Mouse (Mus musculus) embryonic facial prominence, embryonic 11.5 days (tissue): Measurements from ENCODE around the gene Tmem72. TPM values are rescaled to one million over a fixed set of nuclear protein-coding genes. Genes with fewer than 3 reads are reported as not detected.

Experiments used
- ATAC-seq: fragments of 200-750 bp; cut with Nextera tagmentation; replicated peaks from 2 replicates; pipeline ENCODE4 v1.8.0; 2017; ENCODE audit warnings: low read depth; ENCODE audit not compliant: insufficient number of reproducible peaks, low FRiP score, low TSS enrichment
- DNase-seq: peaks from one replicate; pipeline ENCODE4 v3.0.0-alpha.2; 2015; ENCODE audit warnings: low spot score
- H3K27ac ChIP-seq: fragments of 300-500 bp; sonication (generic); replicated peaks from 2 replicates; pipeline ENCODE4 v1.5.1; 2014; ENCODE audit warnings: mild to moderate bottlenecking, low read depth, low read length, control low read depth
- H3K27me3 ChIP-seq: fragments of 300-500 bp; sonication (generic); 2 replicates; pipeline ENCODE4 v1.6.1; 2014; ENCODE audit warnings: mild to moderate bottlenecking, low read length, moderate library complexity, mixed read lengths; ENCODE audit not compliant: control insufficient read depth, insufficient read depth
- H3K36me3 ChIP-seq: fragments of 300-500 bp; sonication (generic); replicated peaks from 2 replicates; pipeline ENCODE4 v1.6.1; 2014; ENCODE audit warnings: low read depth, mild to moderate bottlenecking, low read length, moderate library complexity, mixed read lengths; ENCODE audit not compliant: control insufficient read depth, insufficient read depth
- H3K4me1 ChIP-seq: fragments of 300-500 bp; sonication (generic); 2 replicates; pipeline ENCODE4 v1.6.1; 2014; ENCODE audit warnings: low read length, mixed read lengths; ENCODE audit not compliant: control insufficient read depth, insufficient read depth
- H3K4me2 ChIP-seq: fragments of 300-500 bp; sonication (generic); 2 replicates; pipeline ENCODE4 v1.6.1; 2014; ENCODE audit warnings: low read depth, mild to moderate bottlenecking, control low read depth, low read length, moderate library complexity
- H3K4me3 ChIP-seq: fragments of 300-500 bp; sonication (generic); 2 replicates; pipeline ENCODE4 v1.5.1; 2014; ENCODE audit warnings: low read depth, low read length, control low read depth
- H3K9ac ChIP-seq: fragments of 300-500 bp; sonication (generic); replicated peaks from 2 replicates; pipeline ENCODE4 v1.6.1; 2014; ENCODE audit warnings: mild to moderate bottlenecking, control low read depth, low read length
- H3K9me3 ChIP-seq: fragments of 300-500 bp; sonication (generic); replicated peaks from 2 replicates; pipeline ENCODE4 v1.6.1; 2016; ENCODE audit warnings: mild to moderate bottlenecking, low read length, inconsistent platforms, mixed read lengths; ENCODE audit not compliant: control insufficient read depth
- WGBS: fragments of 180-500 bp; shearing (Covaris S2); extraction: QIAGEN DNeasy Blood & Tissue Kit; methylation state at CpG from one replicate; pipeline ENCODE4 v1.1.7; 2014; 5-methylcytosine and 5-hydroxymethylcytosine counted together
- polyA plus RNA-seq: library from polyadenylated mRNA; unstranded; fragments of >200 nt; fragmentation: Nextera tagmentation; extraction: Ambion mirVana; gene quantifications from 2 replicates; pipeline ENCODE4 v1.2.1, GENCODE M21; 2014

Gene Tmem72
- polyA plus RNA-seq, 1 experiment from 2014 or later, result 0.07 TPM

- 83% methylated on average over 12 of the region's 12 CpGs for WGBS
- no peak overlapping the region for H3K4me3 ChIP-seq
- no peak for ATAC-seq
- H3K36me3 ChIP-seq, result no peaks in the 10 kb centered on the region
- no peak overlapping the region for H3K27ac ChIP-seq
- no peak overlapping the region for H3K9ac ChIP-seq
- DNase-seq, result no peak
- no peak overlapping the region for H3K4me2 ChIP-seq
- no peaks in the 10 kb centered on the region for H3K27me3 ChIP-seq
- H3K9me3 ChIP-seq, result no peaks in the 10 kb centered on the region
- no peaks in the 10 kb centered on the region for H3K4me1 ChIP-seq
These were observed 7.9 kb upstream of the Tmem72 start for GRCm38 (mm10) chr6:116724489-116725160.

- Histone ChIP-seq H3K9ac (no peak overlapping the region), H3K4me3 (no peak overlapping the region), H3K36me3 (no peaks in the 10 kb centered on the region), H3K9me3 (no peaks in the 10 kb centered on the region), H3K4me1 (no peaks in the 10 kb centered on the region), H3K27me3 (no peaks in the 10 kb centered on the region), H3K4me2 (no peak overlapping the region), H3K27ac (no peak overlapping the region)
- WGBS, result 84% methylated on average over 4 of the region's 4 CpGs
- no peak for ATAC-seq
- DNase-seq, result no peak
These were observed 2.2 kb upstream of the Tmem72 start for GRCm38 (mm10) chr6:116718920-116719319.

DNA sequence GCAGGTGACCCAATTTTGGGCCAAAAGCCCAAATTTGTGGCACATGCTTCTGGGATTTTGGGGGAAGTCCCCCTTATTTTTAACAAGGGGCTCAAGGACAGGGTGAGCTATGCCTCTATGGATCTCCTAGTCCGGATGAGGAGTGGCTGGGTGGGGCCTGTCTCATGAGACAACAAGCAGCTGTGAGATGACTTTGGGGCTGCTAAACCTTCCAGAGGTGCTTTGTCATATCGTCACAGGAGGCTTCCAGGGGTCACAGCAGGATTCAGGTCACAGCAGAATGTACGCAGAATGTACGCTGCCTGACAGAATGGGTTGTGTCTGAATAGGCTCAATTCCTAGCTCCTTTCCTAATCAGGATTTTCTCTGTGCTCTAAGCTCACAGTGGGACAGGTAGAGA lies 1.6 kb upstream of the Tmem72 start:
- H3K27me3 ChIP-seq, result no peaks in the 10 kb centered on the region
- H3K9ac ChIP-seq, result no peak overlapping the region
- no peak for DNase-seq
- WGBS, result 78% methylated on average over 4 of the region's 4 CpGs
- no peak overlapping the region for H3K27ac ChIP-seq
- H3K4me3 ChIP-seq, result no peak overlapping the region
- no peak for ATAC-seq
- H3K4me1 ChIP-seq, result no peaks in the 10 kb centered on the region
- no peaks in the 10 kb centered on the region for H3K36me3 ChIP-seq
- no peak overlapping the region for H3K4me2 ChIP-seq
- H3K9me3 ChIP-seq, result no peaks in the 10 kb centered on the region

DNA sequence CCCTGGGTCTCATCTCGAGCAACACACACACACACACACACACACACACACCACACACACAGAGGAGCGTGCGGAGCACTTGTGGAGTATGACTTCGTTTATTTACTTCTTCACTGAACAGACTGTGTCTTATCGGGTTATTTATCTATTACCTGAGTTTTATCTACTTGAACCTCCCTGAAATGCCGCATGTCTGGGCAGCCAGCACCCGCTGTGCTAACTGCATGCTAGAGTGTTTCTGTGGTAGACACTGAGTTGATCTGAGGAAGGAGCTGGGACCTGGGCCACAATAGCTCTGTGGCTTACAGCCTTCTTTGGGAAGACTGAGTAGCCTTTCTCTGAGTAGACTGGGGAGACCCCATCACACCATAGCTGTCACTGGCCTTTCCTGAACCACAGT lies 1.1 kb upstream of the Tmem72 start:
- no peak for ATAC-seq
- H3K4me1 ChIP-seq, result no peaks in the 10 kb centered on the region
- no peak overlapping the region for H3K4me2 ChIP-seq
- no peaks in the 10 kb centered on the region for H3K9me3 ChIP-seq
- no peaks in the 10 kb centered on the region for H3K36me3 ChIP-seq
- no peak overlapping the region for H3K27ac ChIP-seq
- 93% methylated on average over 7 of the region's 7 CpGs for WGBS
- H3K9ac ChIP-seq, result no peak overlapping the region
- no peak overlapping the region for H3K4me3 ChIP-seq
- H3K27me3 ChIP-seq, result no peaks in the 10 kb centered on the region
- DNase-seq, result no peak

GRCm38 (mm10) chr6:116715166-116715565 lies 1.5 kb downstream of the Tmem72 start:
- Histone ChIP-seq H3K36me3 (no peaks in the 10 kb centered on the region), H3K9ac (no peak overlapping the region), H3K4me2 (no peak overlapping the region), H3K4me1 (no peaks in the 10 kb centered on the region), H3K27ac (no peak overlapping the region), H3K27me3 (no peaks in the 10 kb centered on the region), H3K9me3 (no peaks in the 10 kb centered on the region), H3K4me3 (no peak overlapping the region)
- ATAC-seq, result no peak
- no peak for DNase-seq
- 77% methylated on average over 2 of the region's 2 CpGs for WGBS

GRCm38 (mm10) chr6:116714576-116714975 lies 2.1 kb downstream of the Tmem72 start:
- H3K4me3 ChIP-seq, result no peak overlapping the region
- no peaks in the 10 kb centered on the region for H3K27me3 ChIP-seq
- ATAC-seq (no peak), DNase-seq (no peak)
- H3K9ac ChIP-seq, result no peak overlapping the region
- no peak overlapping the region for H3K27ac ChIP-seq
- WGBS, result 66% methylated on average over 5 of the region's 5 CpGs
- H3K4me1 ChIP-seq, result no peaks in the 10 kb centered on the region
- H3K9me3 ChIP-seq, result no peaks in the 10 kb centered on the region
- H3K4me2 ChIP-seq, result no peak overlapping the region
- H3K36me3 ChIP-seq, result no peaks in the 10 kb centered on the region

DNA sequence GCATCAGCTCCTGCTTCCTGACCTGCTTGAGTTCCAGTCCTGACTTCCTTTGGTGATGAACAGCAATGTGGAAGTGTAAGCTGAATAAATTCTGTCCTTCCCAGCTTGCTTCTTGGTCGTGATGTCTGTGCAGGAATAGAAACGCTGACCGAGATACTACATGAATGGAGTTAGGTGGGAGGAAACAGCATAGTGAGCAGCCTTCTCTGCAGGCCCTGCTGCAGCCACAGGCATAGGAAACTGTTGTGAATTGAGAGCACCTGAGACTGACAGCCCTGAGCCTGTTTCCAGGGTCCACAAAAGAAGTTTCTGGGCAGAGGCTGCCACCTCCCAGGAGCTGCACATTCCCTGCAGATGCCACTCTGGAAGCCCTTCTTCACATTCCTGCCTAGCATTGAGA lies 2.7 kb downstream of the Tmem72 start:
- Histone ChIP-seq H3K27me3 (no peaks in the 10 kb centered on the region), H3K9me3 (no peaks in the 10 kb centered on the region), H3K27ac (no peak overlapping the region), H3K9ac (no peak overlapping the region), H3K4me3 (no peak overlapping the region), H3K4me1 (no peaks in the 10 kb centered on the region), H3K36me3 (no peaks in the 10 kb centered on the region), H3K4me2 (no peak overlapping the region)
- ATAC-seq (no peak), DNase-seq (no peak)
- WGBS, result 84% methylated on average over 3 of the region's 3 CpGs

DNA sequence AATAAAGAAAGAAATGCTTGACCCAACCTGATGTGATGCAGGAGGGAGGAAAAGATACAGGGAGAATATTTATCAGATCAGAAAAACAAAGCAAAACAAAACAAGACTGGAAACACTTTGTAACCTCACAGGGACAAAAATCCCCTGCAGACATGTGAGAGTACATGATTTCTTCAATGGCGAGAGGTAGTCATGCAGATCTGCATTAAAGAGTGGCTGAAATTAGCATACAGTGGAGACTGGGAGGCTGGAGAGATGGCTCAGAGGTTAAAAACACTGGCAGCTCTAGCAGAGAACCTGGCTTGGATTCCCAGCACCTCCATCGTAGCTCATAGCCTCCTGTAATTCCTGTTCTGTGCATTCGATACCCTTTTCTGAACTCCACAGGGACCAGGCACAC lies 4.2 kb downstream of the Tmem72 start:
- Histone ChIP-seq H3K27me3 (no peaks in the 10 kb centered on the region), H3K4me1 (no peaks in the 10 kb centered on the region), H3K36me3 (no peaks in the 10 kb centered on the region), H3K9me3 (no peaks in the 10 kb centered on the region), H3K4me3 (no peak overlapping the region), H3K9ac (no peak overlapping the region), H3K4me2 (no peak overlapping the region), H3K27ac (no peak overlapping the region)
- no peak for ATAC-seq
- WGBS, result 88% methylated on average over 3 of the region's 3 CpGs
- DNase-seq, result no peak
